Comparison of ENCODE assay signal across 19 mouse cellular contexts in genomic region chr17:8757576-8757975, GRCm38 (mm10).
DNase-seq lines count a peak whose midpoint lies in the region; ATAC-seq and TF ChIP-seq lines count a peak whose summit lies in the region.
"Had no signal": no experiment of that assay in that cellular context is flagged by ENCODE, and none has a peak within 500 bp of the region (broad histone marks: within the 10 kb centered on the region; RNA-seq: fewer than 3 reads in every experiment).

No protein-coding gene starts in this region.

- no peak for TF ChIP-seq POLR2A in heart, adult 2 months (IDR thresholded peaks at IDR 0.05; ENCODE audit: insufficient read depth, low read depth, low read length)

- no peak overlapping the region for H3K9ac ChIP-seq in heart, adult 2 months (ENCODE audit: low read depth, low read length)
- H3K9ac ChIP-seq: embryonic facial prominence, embryonic 15.5 days; hindbrain, embryonic 14.5 days; liver, embryonic 15.5 days had no signal

- H3K36me3 ChIP-seq in heart, adult 2 months (ENCODE audit: control insufficient read depth, insufficient read depth, low read length) = no peaks in the 10 kb centered on the region
- H3K36me3 ChIP-seq: embryonic facial prominence, embryonic 15.5 days; heart, embryonic 10.5 days; limb, embryonic 10.5 days; liver, embryonic 15.5 days had no signal

- DNase-seq in heart, adult 9 months (ENCODE audit: low spot score in 2 of 2) = peak; percentile 9 to 15
- DNase-seq in heart, adult 2 months = no peak
- DNase-seq in Patski (ENCODE audit: low read depth, low spot score) = no peak
- peak; percentile 61 for DNase-seq in adrenal gland, postnatal 10 days
- DNase-seq in ovary, postnatal 14 days (ENCODE audit: low spot score) = no peak
- DNase-seq in layer of hippocampus, adult 18-20 months (ENCODE audit: low spot score in 2 of 2) = no peak
- no peak for DNase-seq in lung, postnatal 4 days
- DNase-seq: cerebellum, adult 11 months; cerebellum, adult 9-11 months; heart, postnatal 4 days; kidney, adult 18-20 months; liver had no signal

- POLR2A ChIA-PET in Patski (lab: Charles Lee) = no interaction called here

- H3K27ac ChIP-seq in heart, adult 2 months = no peak overlapping the region
- H3K27ac ChIP-seq: embryonic facial prominence, embryonic 15.5 days; heart, embryonic 10.5 days; hindbrain, embryonic 14.5 days; limb, embryonic 10.5 days; liver, embryonic 15.5 days had no signal

- CTCF ChIA-PET in Patski (lab: Charles Lee) = interaction anchor here (0.8 kb wide), 1 partner anchor 13 kb away, joined by 3 read pairs; no protein-coding TSS in a partner anchor

- WGBS in heart, adult 2 months = 88% methylated on average over 5 of the region's 5 CpGs

- H3K4me3 ChIP-seq in heart, adult 2 months = no peak overlapping the region
- H3K4me3 ChIP-seq: embryonic facial prominence, embryonic 15.5 days; heart, embryonic 10.5 days; limb, embryonic 10.5 days; liver, embryonic 15.5 days had no signal

- ATAC-seq in Patski = peak; percentile 32
- ATAC-seq: forebrain, embryonic 16.5 days; inflammation-experienced regulatory T-cells, adult 6 months had no signal

- H3K4me1 ChIP-seq in heart, adult 2 months (ENCODE audit: control insufficient read depth, insufficient read depth, low read length) = no peaks in the 10 kb centered on the region
- H3K4me1 ChIP-seq: embryonic facial prominence, embryonic 15.5 days; heart, embryonic 10.5 days; limb, embryonic 10.5 days; liver, embryonic 15.5 days had no signal

- intact Hi-C loops in heart, adult 2 months (cut with DNase I) = no loop called here

- no peaks in the 10 kb centered on the region for H3K27me3 ChIP-seq in heart, adult 2 months (ENCODE audit: control insufficient read depth, insufficient read depth, low read length)
- H3K27me3 ChIP-seq in Patski = no peaks in the 10 kb centered on the region
- H3K27me3 ChIP-seq: embryonic facial prominence, embryonic 15.5 days; liver, embryonic 15.5 days had no signal

- TF ChIP-seq CTCF in heart, adult 2 months (IDR thresholded peaks at IDR 0.05) = no peak
- TF ChIP-seq CTCF in Patski (IDR thresholded peaks at IDR 0.05) = no peak

- H3K79me2 ChIP-seq in heart, adult 2 months (replicated peaks; ENCODE audit: control insufficient read depth, insufficient read depth, low read length) = no peaks in the 10 kb centered on the region

- in situ Hi-C loops in Patski (cut with MboI; ENCODE audit: low pct_unique_long_range_greater_than_20kb) = no loop called here

- no peak for TF ChIP-seq EP300 in heart, adult 2 months (IDR thresholded peaks at IDR 0.05; ENCODE audit: insufficient read depth, low read depth, low read length)

Comparison
In these comparisons a context has a peak if more than half of its experiments do, and no peak if none do; other contexts are left out.
1. DNase-seq: peak in heart, adult 9 months (2 of 2) and adrenal gland, postnatal 10 days (single experiment); none in heart, adult 2 months (0 of 2), Patski (single experiment), ovary, postnatal 14 days (single experiment), layer of hippocampus, adult 18-20 months (0 of 2) and lung, postnatal 4 days (0 of 2).